Mouse (Mus musculus) E14TG2a.4 (cell line): Measurements from ENCODE around the gene Zfhx3.

Source experiments
- H3K27me3 ChIP-seq: 2 replicates; pipeline ENCODE4 v1.6.1; 2014; ENCODE audit warnings: low read length, control low read depth; ENCODE audit not compliant: insufficient read depth
- H3K36me3 ChIP-seq: 2 replicates; pipeline ENCODE4 v1.6.1; 2014; ENCODE audit warnings: low read length, control low read depth; ENCODE audit not compliant: insufficient read depth
- H3K4me1 ChIP-seq: replicated peaks from 2 replicates; pipeline ENCODE4 v1.6.1; 2014; ENCODE audit warnings: low read depth, low read length, control low read depth
- H3K4me3 ChIP-seq: replicated peaks from 2 replicates; pipeline ENCODE4 v1.5.1; 2014; ENCODE audit warnings: mild to moderate bottlenecking, low read length
- H3K9me3 ChIP-seq: 2 replicates; pipeline ENCODE4 v1.6.1; 2014; ENCODE audit warnings: low read length, control low read depth
- CTCF ChIP-seq: conservative IDR thresholded peaks from 2 replicates; pipeline ENCODE4 v1.5.1; 2014; ENCODE audit warnings: low read length
- NANOG ChIP-seq: IDR thresholded peaks from 2 replicates; pipeline ENCODE4 v1.6.1; 2014; ENCODE audit warnings: borderline replicate concordance, low read length, mixed read lengths
- POU5F1 ChIP-seq: IDR thresholded peaks from 2 replicates; pipeline ENCODE4 v1.6.1; 2014; ENCODE audit warnings: low read length, borderline replicate concordance

Zfhx3 gene

DNA sequence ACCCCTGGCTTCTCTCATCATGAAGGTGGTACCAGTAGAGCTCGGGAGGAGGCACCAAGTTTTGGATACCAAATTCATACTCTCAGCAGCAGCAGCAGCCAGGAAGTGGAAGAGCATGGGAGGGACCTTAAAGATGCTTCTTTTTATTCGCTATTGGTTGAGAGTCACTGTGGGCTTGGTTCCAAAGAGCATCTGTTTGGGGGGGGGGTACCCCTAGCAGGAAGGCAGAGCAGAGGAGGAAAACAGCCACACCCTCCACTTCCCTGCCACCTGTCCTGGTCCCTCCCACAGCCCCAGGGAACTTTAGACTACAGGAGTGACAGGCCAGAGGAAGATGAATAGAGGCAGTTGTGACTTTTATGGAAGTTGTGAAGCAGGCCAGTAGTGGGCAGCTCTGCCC is 904.9 kb downstream of the Zfhx3 start:
- H3K36me3 ChIP-seq: no peaks in the 10 kb centered on the region
- no peak overlapping the region for H3K4me3 ChIP-seq
- H3K27me3 ChIP-seq: peaks cover 6% of the 10 kb centered on the region; the same call in 1 of the 2 replicates
- no peaks in the 10 kb centered on the region for H3K9me3 ChIP-seq
- no peak for TF ChIP-seq NANOG
- TF ChIP-seq POU5F1: no peak
- TF ChIP-seq CTCF: no peak
- H3K4me1 ChIP-seq: peaks cover 22% of the 10 kb centered on the region

DNA sequence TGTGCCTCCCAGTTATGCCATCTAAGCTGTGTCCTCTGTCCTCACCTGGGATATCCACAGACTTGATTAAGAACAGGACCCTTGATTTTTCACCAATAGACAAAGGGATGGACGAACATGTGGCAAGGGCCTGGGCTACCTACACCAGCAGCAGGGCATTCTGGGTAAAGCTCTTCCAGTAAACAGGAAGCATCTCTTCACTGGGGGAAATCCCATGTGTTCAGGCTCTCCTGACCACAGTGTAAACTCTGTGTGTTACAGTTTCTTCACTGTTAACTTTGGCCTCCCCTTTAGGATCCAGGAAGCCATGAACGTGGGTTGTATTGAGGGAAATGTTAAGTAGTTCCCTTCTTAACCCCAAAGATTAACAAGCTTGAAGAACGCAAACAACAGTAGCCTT is 906.0 kb downstream of the Zfhx3 start:
- H3K36me3 ChIP-seq: no peaks in the 10 kb centered on the region
- TF ChIP-seq CTCF (no peak), POU5F1 (no peak), NANOG (no peak)
- H3K9me3 ChIP-seq: no peaks in the 10 kb centered on the region
- peaks cover 30% of the 10 kb centered on the region for H3K4me1 ChIP-seq
- peaks cover 2% of the 10 kb centered on the region; the same call in 1 of the 2 replicates for H3K27me3 ChIP-seq
- no peak overlapping the region for H3K4me3 ChIP-seq

DNA sequence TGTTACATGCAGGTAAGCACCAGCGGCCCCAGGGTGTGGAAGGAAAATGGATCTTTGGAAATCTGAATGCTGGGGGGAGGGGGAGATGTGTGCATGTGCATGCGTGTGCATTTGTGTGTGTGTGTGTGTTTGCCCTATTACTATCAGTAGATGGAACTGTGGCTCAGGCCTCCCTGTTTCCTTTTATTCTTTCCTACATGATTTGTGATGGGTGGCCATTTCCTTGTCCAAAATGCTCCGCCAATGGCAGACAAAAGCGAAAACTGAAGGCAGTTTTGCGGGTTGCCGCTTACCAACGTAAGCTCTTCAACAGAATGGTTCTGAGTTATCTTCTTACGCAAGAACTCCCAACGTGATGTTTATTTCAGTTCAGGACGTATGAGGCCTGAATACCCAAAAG is 910.6 kb downstream of the Zfhx3 start:
- Histone ChIP-seq H3K9me3 (no peaks in the 10 kb centered on the region), H3K27me3 (no peaks in the 10 kb centered on the region), H3K4me1 (peaks cover 22% of the 10 kb centered on the region), H3K36me3 (no peaks in the 10 kb centered on the region), H3K4me3 (peak overlapping the region; percentile 29; the same call in 1 of the 2 replicates)
- TF ChIP-seq POU5F1 (no peak), CTCF (no peak), NANOG (no peak)

DNA sequence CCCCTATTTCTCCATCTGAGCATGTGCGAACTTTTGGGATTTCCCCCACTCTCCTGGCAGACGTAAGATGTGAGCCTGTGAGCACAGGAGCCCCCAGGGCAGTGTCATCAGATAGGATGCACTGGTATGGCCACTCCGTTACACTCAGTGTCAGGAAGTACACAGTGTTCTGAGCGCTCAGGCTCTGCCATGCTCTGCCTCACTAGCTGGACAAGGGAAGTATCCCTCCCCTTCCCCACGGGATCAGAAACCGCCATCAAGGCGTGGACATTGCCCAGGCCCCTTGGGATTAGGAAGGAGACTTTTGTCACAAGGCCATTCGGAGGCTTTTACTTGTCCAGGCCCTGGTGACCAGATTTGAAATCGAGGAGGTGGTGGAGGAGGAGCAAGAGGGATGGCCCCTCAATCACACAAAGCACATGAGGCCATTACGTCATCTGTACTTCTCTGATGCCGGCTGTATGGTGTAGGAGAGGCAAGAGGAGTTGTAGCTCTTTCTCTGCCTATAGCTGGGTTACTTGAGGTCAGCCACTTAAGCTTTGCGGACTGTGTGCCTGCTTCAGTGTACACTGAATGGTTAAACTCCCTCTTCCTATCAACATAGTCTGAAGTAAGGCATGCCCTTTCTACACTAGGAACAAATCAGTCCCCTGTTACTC is 912.1 kb downstream of the Zfhx3 start:
- no peaks in the 10 kb centered on the region for H3K27me3 ChIP-seq
- no peak overlapping the region for H3K4me3 ChIP-seq
- H3K9me3 ChIP-seq: no peaks in the 10 kb centered on the region
- H3K36me3 ChIP-seq: no peaks in the 10 kb centered on the region
- TF ChIP-seq POU5F1 (no peak), NANOG (no peak), CTCF (no peak)
- peaks cover 19% of the 10 kb centered on the region for H3K4me1 ChIP-seq

DNA sequence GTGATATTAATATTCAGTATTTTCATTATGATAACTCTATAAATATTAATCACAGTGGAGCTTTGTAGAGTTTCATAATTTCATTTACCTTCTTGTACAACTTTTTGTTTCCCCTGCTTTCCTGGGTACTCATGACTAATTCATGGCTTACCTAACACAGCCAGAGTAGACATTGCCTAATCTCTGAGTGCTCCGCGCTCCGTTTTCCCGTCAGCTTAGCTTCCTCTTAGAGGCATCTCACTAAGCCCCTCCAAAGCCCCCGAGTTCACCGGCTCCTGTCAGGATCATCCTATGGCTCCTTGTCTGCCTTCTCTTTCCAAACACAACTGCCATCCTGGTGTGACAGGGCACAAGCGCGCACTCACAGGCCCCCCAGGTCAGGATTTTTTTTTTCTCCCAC is 916.6 kb downstream of the Zfhx3 start:
- peaks cover 6% of the 10 kb centered on the region; the same call in 1 of the 2 replicates for H3K36me3 ChIP-seq
- H3K4me1 ChIP-seq: peaks cover 5% of the 10 kb centered on the region
- no peak overlapping the region for H3K4me3 ChIP-seq
- H3K27me3 ChIP-seq: no peaks in the 10 kb centered on the region; the same call in 1 of the 2 replicates
- no peaks in the 10 kb centered on the region for H3K9me3 ChIP-seq
- TF ChIP-seq POU5F1 (no peak), NANOG (no peak), CTCF (no peak)

DNA sequence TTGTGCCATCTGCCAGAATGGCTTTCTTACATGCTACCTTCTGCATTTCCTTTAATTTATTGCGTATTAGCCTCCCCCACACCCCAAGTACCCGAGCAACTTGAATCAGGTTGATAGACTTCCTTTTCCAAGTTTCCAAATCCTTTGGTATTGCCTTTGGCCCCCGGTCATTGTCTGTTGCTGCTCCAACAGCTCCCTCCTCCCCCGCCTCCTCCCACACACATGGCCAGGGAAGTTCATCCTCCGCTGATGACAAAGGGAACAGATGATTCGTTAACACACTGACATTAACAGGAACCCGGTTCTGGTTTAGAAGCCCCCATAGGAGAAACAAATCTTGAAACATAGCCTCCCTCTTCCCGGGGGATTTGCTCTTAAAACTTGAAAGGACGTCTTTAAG is 917.5 kb downstream of the Zfhx3 start:
- TF ChIP-seq POU5F1 (no peak), NANOG (no peak), CTCF (no peak)

DNA sequence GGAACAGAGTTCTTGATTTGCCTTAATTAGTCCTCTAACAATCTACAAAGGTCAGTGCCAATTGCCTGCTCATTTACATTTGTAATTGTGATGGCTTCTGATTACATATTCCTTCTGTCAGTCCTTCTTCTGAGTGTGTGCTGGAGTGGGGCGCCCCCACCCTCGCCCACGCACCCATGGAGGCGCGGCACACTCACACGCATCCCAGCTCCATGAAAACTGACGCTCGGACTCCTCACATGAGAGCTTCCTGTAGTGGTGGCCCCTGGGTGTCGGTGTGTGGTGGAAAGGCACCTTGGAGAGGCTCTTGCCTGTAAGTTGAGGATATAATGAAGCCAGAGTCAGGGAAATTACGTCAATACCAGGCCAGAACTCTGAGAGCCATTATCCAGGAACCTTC is 921.0 kb downstream of the Zfhx3 start:
- TF ChIP-seq NANOG (no peak), POU5F1 (no peak), CTCF (no peak)
- H3K27me3 ChIP-seq: no peaks in the 10 kb centered on the region; the same call in 1 of the 2 replicates

More for the DNA sequence above, 917.5 kb downstream of the Zfhx3 start:
- H3K9me3 ChIP-seq: no peaks in the 10 kb centered on the region
- no peaks in the 10 kb centered on the region; the same call in 1 of the 2 replicates for H3K27me3 ChIP-seq
- peaks cover 4% of the 10 kb centered on the region; the same call in 1 of the 2 replicates for H3K4me1 ChIP-seq
- H3K36me3 ChIP-seq: peaks cover 6% of the 10 kb centered on the region; the same call in 1 of the 2 replicates
- no peak overlapping the region for H3K4me3 ChIP-seq

DNA sequence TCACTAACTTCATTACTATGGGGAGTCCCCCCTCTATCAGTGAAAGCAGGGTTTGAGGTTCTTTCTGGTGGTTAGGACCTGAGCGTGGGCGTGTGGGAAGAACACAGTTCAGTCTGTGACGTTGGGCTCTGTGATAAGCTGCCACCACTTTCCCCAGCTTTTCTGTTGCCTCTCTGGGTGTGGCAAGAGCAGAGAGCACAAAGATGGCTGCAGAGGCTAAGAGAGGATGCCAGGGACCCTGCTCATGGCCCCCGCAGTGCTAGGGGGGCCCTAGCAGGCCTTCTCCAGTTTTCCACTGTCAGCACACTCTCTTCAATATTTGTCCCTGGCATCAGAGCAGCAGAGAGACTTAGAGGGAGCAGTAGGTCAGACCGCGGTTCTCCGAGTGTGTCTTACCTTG is 924.0 kb downstream of the Zfhx3 start:
- Histone ChIP-seq H3K4me3 (no peak overlapping the region), H3K36me3 (no peaks in the 10 kb centered on the region), H3K9me3 (no peaks in the 10 kb centered on the region), H3K27me3 (no peaks in the 10 kb centered on the region), H3K4me1 (peaks cover 11% of the 10 kb centered on the region)
- TF ChIP-seq NANOG: no peak
- no peak for TF ChIP-seq CTCF
- TF ChIP-seq POU5F1: no peak

More for the DNA sequence above, 921.0 kb downstream of the Zfhx3 start:
- Histone ChIP-seq H3K36me3 (peaks cover 6% of the 10 kb centered on the region; the same call in 1 of the 2 replicates), H3K9me3 (no peaks in the 10 kb centered on the region), H3K4me1 (peaks cover 11% of the 10 kb centered on the region), H3K4me3 (no peak overlapping the region)
